ENCODE assay signal across 19 mouse cellular contexts in the genomic region with DNA sequence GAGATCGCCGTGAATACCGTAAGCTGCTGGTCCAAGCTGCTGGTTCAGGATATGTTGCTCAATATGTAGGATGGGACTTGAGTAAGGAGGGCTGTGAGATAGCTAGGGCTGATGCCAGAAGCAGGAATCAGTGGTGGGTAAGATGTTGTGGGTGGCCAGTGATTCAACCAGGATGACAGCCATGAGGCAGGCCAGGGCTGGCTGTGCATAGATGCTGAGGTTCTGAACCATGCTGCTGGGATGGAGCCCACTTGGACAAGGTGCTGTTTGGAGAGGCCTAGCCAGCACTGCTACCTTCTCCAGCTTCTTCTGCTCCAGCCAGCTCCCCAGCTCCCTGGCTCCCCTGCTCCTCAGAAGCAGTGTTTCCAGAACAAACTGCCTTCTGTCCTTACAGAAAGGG. TPM values are rescaled to one million over a fixed set of nuclear protein-coding genes. Genes with fewer than 3 reads are reported as not detected.
DNase-seq lines count a peak whose midpoint lies in the region; ATAC-seq lines count a peak whose summit lies in the region.
"Had no signal": no experiment of that assay in that cellular context is flagged by ENCODE, and none has a peak within 500 bp of the region (broad histone marks: within the 10 kb centered on the region; RNA-seq: fewer than 3 reads in every experiment).

No protein-coding gene starts in this region.

- H3K4me3 ChIP-seq in forebrain, embryonic 10.5 days, result no peak overlapping the region
- no peak overlapping the region for H3K4me3 ChIP-seq in forebrain, embryonic 12.5 days (replicated peaks)
- no peak overlapping the region for H3K4me3 ChIP-seq in embryonic facial prominence, embryonic 10.5 days
- H3K4me3 ChIP-seq: embryonic facial prominence, embryonic 15.5 days; erythroblast, embryonic 14.5 days; heart, embryonic 10.5 days; hindbrain, embryonic 13.5 days; intestine, embryonic 15.5 days had no signal

- intact Hi-C loops in gastrocnemius, postnatal 14 days (cut with DNase I; ENCODE audit: low total_unique reads), result no loop called here

- H3K9ac ChIP-seq in forebrain, embryonic 12.5 days, result no peak overlapping the region
- H3K9ac ChIP-seq: embryonic facial prominence, embryonic 15.5 days; hindbrain, embryonic 13.5 days; intestine, embryonic 15.5 days had no signal

- peaks cover 25% of the 10 kb centered on the region; the same call in 1 of the 2 replicates for H3K4me1 ChIP-seq in forebrain, embryonic 10.5 days
- no peaks in the 10 kb centered on the region for H3K4me1 ChIP-seq in forebrain, embryonic 12.5 days
- H3K4me1 ChIP-seq in embryonic facial prominence, embryonic 10.5 days, result peaks cover 44% of the 10 kb centered on the region
- H3K4me1 ChIP-seq: hindbrain, embryonic 13.5 days; intestine, embryonic 15.5 days had no signal

- no peak for ATAC-seq in forebrain, embryonic 12.5 days (ENCODE audit: low FRiP score)
- ATAC-seq: forebrain, embryonic 16.5 days; intestine, embryonic 15.5 days had no signal

- H3K9me3 ChIP-seq in forebrain, embryonic 10.5 days, result no peaks in the 10 kb centered on the region
- H3K9me3 ChIP-seq in forebrain, embryonic 12.5 days, result no peaks in the 10 kb centered on the region
- H3K9me3 ChIP-seq in embryonic facial prominence, embryonic 10.5 days, result no peaks in the 10 kb centered on the region
- H3K9me3 ChIP-seq: embryonic facial prominence, embryonic 15.5 days; heart, embryonic 10.5 days; hindbrain, embryonic 13.5 days; intestine, embryonic 15.5 days had no signal

- H3K27me3 ChIP-seq in forebrain, embryonic 10.5 days (ENCODE audit: poor library complexity, severe bottlenecking), result no peaks in the 10 kb centered on the region
- no peaks in the 10 kb centered on the region for H3K27me3 ChIP-seq in forebrain, embryonic 12.5 days
- H3K27me3 ChIP-seq in embryonic facial prominence, embryonic 10.5 days (replicated peaks; ENCODE audit: low read depth, poor library complexity, severe bottlenecking), result no peaks in the 10 kb centered on the region
- H3K27me3 ChIP-seq: embryonic facial prominence, embryonic 15.5 days; intestine, embryonic 15.5 days had no signal

- WGBS in forebrain, embryonic 10.5 days, result 92% methylated on average over 3 of the region's 3 CpGs
- WGBS in forebrain, embryonic 12.5 days, result 97% methylated on average over 3 of the region's 3 CpGs
- WGBS in embryonic facial prominence, embryonic 10.5 days, result 94% methylated on average over 3 of the region's 3 CpGs

- peak overlapping the region; percentile 40; the same call in 1 of the 2 replicates for H3K27ac ChIP-seq in forebrain, embryonic 10.5 days
- H3K27ac ChIP-seq in forebrain, embryonic 12.5 days, result no peak overlapping the region
- 0 out of 2 replicates have a peak overlapping the region, but pooled peaks have one; percentile 32 for H3K27ac ChIP-seq in embryonic facial prominence, embryonic 10.5 days (replicated peaks)
- H3K27ac ChIP-seq: embryonic facial prominence, embryonic 15.5 days; heart, embryonic 10.5 days; hindbrain, embryonic 13.5 days; intestine, embryonic 15.5 days had no signal

- DNase-seq in forebrain, embryonic 10.5 days (ENCODE audit: extremely low spot score, low spot score), result no peak
- peak; percentile 51 for DNase-seq in gastrocnemius, postnatal 25 days
- DNase-seq in gastrocnemius, postnatal 14 days, result no peak
- peak; percentile 46 for DNase-seq in NIH3T3 (ENCODE audit: low read depth)
- DNase-seq in embryonic facial prominence, embryonic 10.5 days (ENCODE audit: low spot score), result no peak
- DNase-seq: adrenal gland, adult 2 months; adrenal gland, postnatal 25 days; cerebellum, adult 8-10 months; heart, adult 18-20 months; heart, postnatal 10 days; heart, postnatal 4 days; kidney, adult 18-20 months had no signal

- H3K36me3 ChIP-seq in forebrain, embryonic 10.5 days (replicated peaks), result no peaks in the 10 kb centered on the region
- no peaks in the 10 kb centered on the region for H3K36me3 ChIP-seq in forebrain, embryonic 12.5 days (replicated peaks)
- H3K36me3 ChIP-seq in embryonic facial prominence, embryonic 10.5 days (replicated peaks), result no peaks in the 10 kb centered on the region
- H3K36me3 ChIP-seq: embryonic facial prominence, embryonic 15.5 days; heart, embryonic 10.5 days; hindbrain, embryonic 13.5 days; intestine, embryonic 15.5 days had no signal

- H3K4me2 ChIP-seq in forebrain, embryonic 12.5 days, result no peak overlapping the region
- H3K4me2 ChIP-seq: embryonic facial prominence, embryonic 15.5 days; hindbrain, embryonic 13.5 days; intestine, embryonic 15.5 days had no signal

RNA-seq across cellular contexts. Expression of a gene that starts 35.9 kb away (rescaled TPM):
- polyA plus RNA-seq in forebrain, embryonic 10.5 days (2016; fragmentation: Nextera tagmentation; extraction: Ambion mirVana), result 433 and 450 TPM in 2 replicates
- polyA plus RNA-seq in forebrain, embryonic 12.5 days (2016; fragmentation: Nextera tagmentation; extraction: Ambion mirVana), result 264 and 276 TPM in 2 replicates
- total RNA-seq in gastrocnemius, postnatal 25 days (2021), result 10 to 100 TPM; 35.6 to 36.4 TPM
- 10 to 100 TPM; 37.0 to 41.9 TPM for total RNA-seq in gastrocnemius, postnatal 14 days (2021)
- polyA plus RNA-seq in embryonic facial prominence, embryonic 10.5 days (2016; fragmentation: Nextera tagmentation; extraction: Ambion mirVana), result 444 and 453 TPM in 2 replicates

RNA-seq across cellular contexts. Expression of a gene that starts 36.0 kb away (rescaled TPM):
- polyA plus RNA-seq in forebrain, embryonic 10.5 days (2016; fragmentation: Nextera tagmentation; extraction: Ambion mirVana), result 22.7 and 23.2 TPM in 2 replicates
- 24.4 and 26.7 TPM in 2 replicates for polyA plus RNA-seq in forebrain, embryonic 12.5 days (2016; fragmentation: Nextera tagmentation; extraction: Ambion mirVana)
- total RNA-seq in gastrocnemius, postnatal 25 days (2021), result 1 to 10 TPM; 6.4 to 6.9 TPM
- 1 to 10 TPM; 6.8 to 7.2 TPM for total RNA-seq in gastrocnemius, postnatal 14 days (2021)
- 26.7 and 27.3 TPM in 2 replicates for polyA plus RNA-seq in embryonic facial prominence, embryonic 10.5 days (2016; fragmentation: Nextera tagmentation; extraction: Ambion mirVana)

Comparison
In these comparisons a context has a peak if more than half of its experiments do, and no peak if none do; other contexts are left out.
1. DNase-seq: peak in gastrocnemius, postnatal 25 days (single experiment) and NIH3T3 (single experiment); none in forebrain, embryonic 10.5 days (single experiment), gastrocnemius, postnatal 14 days (single experiment) and embryonic facial prominence, embryonic 10.5 days (single experiment).